Mouse (Mus musculus) CH12F3 (cell line): ENCODE measurements around the gene Afap1l2.

Source experiments
- in situ Hi-C: fragments of 300-500 bp; cut with MboI; formaldehyde crosslinking; loops from 2 replicates; pipeline ENCODE4 v1.14.3; 2020; ENCODE audit warnings: low sequenced_read_pairs

Gene Afap1l2

DNA sequence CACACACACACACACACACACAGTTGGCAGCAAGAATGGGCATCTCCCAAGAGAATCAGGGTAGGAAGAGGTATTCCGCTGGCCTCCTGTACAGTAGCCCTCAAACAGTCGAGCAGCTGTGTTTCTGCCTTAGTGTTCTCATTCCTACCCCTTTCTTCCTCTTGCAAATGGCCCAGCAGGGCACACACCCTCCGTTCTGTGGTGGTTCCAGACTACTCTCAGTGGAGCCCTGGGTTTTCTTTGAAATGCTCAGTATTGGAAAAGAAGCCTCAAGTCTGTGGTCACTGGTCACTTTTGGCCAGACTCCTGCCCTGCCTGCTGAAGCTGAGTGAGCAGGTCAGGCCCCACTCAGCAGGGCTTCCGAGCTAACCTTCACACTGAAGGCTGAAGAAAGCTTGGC is 1.6 kb upstream of the Afap1l2 start:
- in situ Hi-C loops, result no loop called here

- in situ Hi-C loops, result no loop called here
Observed at GRCm38 (mm10) chr19:57007291-57007690, 737 bp downstream of the Afap1l2 start.

- in situ Hi-C loops, result no loop called here
Observed at GRCm38 (mm10) chr19:57006841-57007240, 1.2 kb downstream of the Afap1l2 start.

DNA sequence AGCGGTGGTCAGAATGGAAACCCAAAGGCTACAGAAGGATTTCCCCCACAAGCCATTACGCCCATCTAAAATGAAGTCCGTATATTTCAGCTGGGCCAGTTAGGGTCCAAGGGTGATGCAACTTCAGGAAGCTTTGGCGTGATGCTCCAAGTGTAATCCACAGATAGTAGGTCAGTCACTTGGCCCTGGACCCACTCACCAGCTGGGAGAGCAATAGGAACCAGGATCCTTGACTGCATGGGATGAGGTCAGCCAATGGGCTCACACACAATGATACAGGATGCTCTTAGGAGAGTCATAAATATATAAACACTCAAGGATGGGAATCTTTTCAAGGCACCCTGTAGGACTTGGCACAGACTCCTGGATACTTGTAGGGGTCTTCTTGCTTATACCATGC is 3.0 kb downstream of the Afap1l2 start:
- in situ Hi-C loops, result no loop called here

DNA sequence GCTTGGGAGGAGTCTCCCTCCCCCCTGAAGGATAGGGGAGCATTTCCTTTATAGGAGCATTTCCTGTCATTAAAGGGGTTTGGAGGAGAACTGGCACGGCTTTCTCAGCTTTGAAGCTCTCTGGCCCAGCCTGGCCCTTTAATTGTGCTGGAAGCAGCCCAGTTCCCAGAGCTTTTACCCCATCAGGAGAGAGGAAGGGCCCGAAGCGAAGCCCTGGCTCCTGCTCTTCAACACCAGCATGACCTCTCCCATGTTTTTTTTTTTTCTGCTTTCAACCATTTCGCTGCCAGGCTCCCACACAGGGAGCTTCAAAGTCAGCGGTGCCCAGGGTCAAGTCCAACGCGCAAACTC is 4.6 kb downstream of the Afap1l2 start:
- in situ Hi-C loops, result no loop called here

DNA sequence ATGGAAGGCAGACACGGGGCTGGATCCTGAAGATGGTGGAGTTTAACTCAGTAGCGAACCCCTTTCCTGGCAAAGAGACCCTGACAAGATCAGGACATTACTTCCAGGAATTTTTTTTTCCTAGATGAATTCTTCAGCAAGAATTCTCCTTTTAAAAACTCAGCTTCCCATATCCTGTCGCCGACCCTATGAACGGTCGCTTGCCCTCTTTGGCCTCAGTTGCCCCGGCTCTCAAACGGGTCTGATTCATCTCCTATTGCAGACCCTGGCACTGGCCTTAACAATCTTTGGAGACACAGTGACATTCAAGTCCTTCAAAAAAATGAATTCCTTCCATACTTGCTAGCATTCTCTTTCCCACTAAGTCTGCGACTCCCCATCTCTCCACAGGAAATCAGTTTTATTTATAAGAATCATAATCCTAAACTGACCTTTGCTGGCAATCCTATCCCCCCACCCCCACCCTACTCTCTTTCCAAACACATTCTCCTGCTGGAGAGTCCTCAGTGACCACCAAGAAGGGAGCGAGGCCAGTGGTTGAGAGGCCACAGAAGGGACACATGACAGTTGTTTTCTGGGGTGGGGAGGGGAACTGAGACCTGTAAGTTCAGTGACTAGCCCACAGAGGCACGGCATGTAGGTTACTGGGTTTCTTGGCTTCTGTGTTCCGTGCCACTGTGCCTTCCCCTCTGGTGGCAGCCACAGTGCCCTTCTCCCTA is 5.1 kb downstream of the Afap1l2 start:
- in situ Hi-C loops, result no loop called here

GRCm38 (mm10) chr19:57001926-57002325 is 6.1 kb downstream of the Afap1l2 start:
- in situ Hi-C loops, result no loop called here

GRCm38 (mm10) chr19:57000592-57000991 is 7.4 kb downstream of the Afap1l2 start:
- in situ Hi-C loops, result no loop called here

- in situ Hi-C loops, result no loop called here
Observed at GRCm38 (mm10) chr19:56999781-57000180, 8.2 kb downstream of the Afap1l2 start.

DNA sequence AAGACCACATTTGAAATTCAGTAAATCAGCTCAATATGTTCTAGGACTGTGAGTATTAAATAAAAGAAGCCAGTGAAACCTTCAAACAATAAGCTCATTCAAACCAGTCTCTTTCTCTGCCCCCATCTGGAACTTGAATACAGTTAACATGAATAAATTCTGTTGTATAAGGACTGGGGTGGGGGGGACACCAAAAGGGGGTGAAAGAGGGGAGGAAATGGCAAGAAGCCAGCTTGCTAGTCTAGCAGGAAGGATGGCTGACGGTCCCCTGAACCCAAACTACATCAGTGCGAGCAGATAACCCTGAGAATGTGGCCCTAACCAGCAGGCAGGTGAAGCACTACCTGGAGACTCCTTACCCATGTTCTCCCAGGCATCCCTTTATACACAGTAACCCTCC is 9.1 kb downstream of the Afap1l2 start:
- in situ Hi-C loops, result no loop called here

DNA sequence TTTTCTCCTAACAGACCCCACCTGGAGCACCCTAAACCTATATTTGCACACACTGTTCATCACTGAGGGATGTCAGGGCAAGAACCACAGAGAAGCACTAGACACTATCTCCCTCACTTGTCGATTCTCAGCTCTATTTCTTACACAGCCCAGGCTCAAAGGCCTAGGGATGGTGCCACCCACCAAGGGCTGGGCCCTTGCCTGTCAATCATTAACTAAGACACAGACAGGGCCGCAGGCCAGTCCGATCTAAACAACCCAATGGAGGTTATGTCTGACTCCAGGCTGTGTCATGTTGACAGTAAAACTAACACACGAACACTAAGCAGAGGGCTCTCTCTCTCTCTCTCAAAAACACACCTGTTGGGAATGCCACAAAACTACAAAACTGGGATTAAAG is 9.7 kb downstream of the Afap1l2 start:
- in situ Hi-C loops, result no loop called here

GRCm38 (mm10) chr19:56997164-56997599 is 10.8 kb downstream of the Afap1l2 start:
- in situ Hi-C loops, result no loop called here

DNA sequence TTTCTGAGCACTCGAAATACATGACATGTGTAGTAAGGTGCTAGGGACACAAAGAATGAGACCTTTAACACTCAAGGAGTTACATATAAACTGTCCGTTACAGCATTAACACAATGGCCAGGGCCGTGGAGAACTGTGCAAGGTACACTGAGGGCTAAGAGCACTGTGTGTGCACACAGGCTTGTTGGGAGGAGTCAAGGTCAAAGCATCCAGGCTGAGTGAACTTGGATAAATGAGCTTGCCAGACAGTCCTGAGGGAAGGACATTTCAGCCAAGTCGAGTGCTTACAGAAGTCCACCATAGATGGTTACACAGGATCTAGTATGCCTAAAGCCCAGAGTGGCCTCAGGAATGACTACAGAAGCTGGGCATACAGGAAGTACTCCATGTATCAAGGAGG is 12.6 kb downstream of the Afap1l2 start:
- in situ Hi-C loops, result no loop called here

DNA sequence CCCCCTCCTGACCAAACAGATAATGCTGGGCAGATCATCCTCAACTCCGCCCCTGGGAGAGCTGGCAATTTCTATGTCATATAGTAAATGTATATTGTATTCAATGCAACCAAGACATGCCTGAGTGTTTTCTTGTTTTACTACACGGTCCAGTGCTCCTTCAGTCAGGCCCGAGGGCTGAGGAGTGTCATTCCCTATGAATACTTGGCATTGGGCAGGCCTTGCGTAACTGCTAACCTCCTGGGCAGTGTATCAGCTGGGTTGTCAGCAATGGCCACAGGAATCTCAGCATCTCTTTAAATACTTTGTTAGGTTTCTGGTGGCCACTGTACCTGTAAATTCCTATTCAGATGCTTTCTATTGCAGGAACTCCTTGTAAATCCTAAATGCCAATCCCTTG is 13.4 kb downstream of the Afap1l2 start:
- in situ Hi-C loops, result no loop called here

DNA sequence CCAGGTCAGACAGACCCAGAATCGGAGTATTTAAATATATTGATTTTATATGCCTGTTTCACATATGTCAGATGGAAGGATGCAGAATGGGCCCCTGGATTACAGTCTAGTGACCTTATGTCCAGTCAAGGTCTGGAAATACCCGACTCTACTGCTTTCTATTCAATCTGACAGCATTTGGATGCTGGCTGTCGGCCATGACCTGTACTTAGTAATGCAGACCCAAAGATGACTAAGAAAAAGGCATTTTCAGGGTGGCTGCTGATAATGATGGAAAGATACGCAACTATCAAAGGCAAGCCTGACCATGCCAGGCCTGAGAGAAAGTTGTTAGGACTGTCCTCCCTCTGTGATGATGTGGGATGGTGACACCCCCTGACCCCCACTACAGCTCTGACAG is 14.3 kb downstream of the Afap1l2 start:
- in situ Hi-C loops, result no loop called here

DNA sequence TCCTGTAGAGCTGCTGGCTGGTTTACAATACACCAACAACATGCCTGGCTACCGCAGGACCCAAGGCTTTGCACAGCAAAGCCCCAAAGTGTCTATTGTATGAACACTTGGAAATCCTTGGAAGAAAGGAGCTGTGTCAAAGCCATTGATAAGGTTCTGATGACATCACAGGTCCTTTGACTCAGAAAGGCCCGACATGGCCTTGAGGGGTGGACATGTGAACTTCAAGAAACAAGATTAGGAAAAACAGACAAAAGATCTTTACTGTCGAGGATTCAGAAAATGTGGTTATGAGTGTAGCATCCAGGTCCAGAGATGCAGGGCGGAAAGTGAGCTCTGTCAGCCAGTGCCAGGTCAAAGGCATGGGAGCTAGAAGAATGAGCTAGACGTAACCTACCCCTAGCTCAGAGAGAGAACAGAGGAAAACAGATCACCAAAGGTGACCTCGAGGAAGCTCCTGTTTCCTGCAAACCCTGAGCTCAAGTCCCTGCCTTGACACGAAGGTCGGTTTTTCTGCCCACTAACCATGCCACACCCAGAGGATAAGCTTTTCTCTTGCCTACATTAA is 15.0 kb downstream of the Afap1l2 start:
- in situ Hi-C loops, result no loop called here

DNA sequence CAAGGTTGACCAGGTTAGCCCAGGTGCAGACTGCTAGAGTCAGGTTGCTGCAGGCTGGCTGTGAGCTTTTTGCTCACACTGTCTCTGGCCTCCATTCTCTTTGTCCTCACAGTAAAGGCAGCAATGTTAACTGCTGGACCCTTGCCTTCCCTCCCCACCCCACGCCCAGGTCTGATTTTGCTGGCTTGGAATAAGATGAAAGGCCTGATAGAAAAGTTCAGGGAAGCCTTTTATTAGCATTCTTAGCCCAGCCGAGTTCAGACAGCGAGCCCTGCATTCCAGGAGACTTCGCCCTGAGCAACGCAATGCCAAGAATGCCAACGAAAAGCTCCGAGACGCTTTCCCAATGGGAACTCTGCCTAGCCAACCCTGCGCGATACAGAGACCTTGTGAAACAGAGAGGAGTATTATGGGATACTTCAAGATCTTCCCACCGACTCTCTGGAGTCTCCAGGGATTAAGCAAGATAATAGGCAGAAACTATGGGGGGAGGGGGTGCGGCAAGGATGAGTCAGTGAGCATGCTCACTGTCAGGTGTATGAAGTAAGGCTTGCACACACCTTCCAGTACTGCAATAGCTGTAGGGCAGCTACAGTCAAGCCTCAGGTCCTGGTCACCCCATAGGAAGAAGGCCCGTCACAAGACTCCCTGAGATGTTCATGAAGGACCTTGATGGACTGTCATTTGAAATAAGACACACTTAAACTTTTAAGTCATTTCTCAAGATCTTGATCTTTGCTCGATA is 17.5 kb downstream of the Afap1l2 start:
- in situ Hi-C loops, result no loop called here

GRCm38 (mm10) chr19:56989171-56989570 is 18.9 kb downstream of the Afap1l2 start:
- in situ Hi-C loops, result no loop called here

- in situ Hi-C loops, result no loop called here
Observed at GRCm38 (mm10) chr19:56984229-56984628, 23.8 kb downstream of the Afap1l2 start.

GRCm38 (mm10) chr19:56983757-56984156 is 24.3 kb downstream of the Afap1l2 start:
- in situ Hi-C loops, result no loop called here

DNA sequence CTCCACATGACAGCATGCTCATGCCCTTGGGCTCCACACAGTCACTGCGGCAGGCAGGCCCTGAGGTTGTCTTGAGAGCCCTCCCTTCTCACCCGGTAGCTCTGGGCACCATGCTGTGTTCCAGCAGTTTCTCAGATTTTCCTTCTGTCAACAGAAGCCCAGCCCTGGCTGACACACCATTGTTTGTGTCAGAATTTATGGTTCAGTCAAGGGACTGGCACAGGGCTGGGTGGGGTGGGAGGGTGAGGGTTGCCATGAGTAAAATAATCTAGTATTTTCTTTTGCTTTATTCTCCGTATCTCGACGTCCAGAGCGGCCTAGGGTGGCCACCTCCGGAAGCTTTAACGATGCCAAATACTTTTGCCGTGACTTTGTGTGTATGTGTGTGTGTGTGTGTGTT is 26.3 kb downstream of the Afap1l2 start:
- in situ Hi-C loops, result no loop called here

GRCm38 (mm10) chr19:56980803-56981202 is 27.2 kb downstream of the Afap1l2 start:
- in situ Hi-C loops, result no loop called here
